Mouse (Mus musculus) large intestine, adult 2 months (tissue): ENCODE results near the gene Plcb1. TPM values are rescaled to one million over a fixed set of nuclear protein-coding genes. Genes with fewer than 3 reads are reported as not detected.

Source experiments
- DNase-seq: peaks from one replicate; pipeline ENCODE4 v3.0.0-alpha.2; 2012; ENCODE audit warnings: low read depth, low spot score
- WGBS: fragments of 180-500 bp; shearing (Covaris S2); methylation state at CpG from one replicate; pipeline ENCODE4 v1.1.7; 2018; 5-methylcytosine and 5-hydroxymethylcytosine counted together
- polyA plus RNA-seq: library from polyadenylated mRNA; depleted of rRNA; stranded (reverse); fragments of >200 nt; gene quantifications from 2 replicates; pipeline ENCODE4 v1.2.3, GENCODE M21; 2012; rRNA removed

The Plcb1 gene
- polyA plus RNA-seq, 1 experiment: 0.68 TPM

GRCm38 (mm10) chr2:135453581-135453980 is 667.7 kb downstream of the Plcb1 start:
- WGBS: 97% methylated on average over 1 of the region's 1 CpGs
- DNase-seq: no peak

GRCm38 (mm10) chr2:135454015-135454414 is 668.1 kb downstream of the Plcb1 start:
- 83% methylated on average over 2 of the region's 2 CpGs for WGBS

GRCm38 (mm10) chr2:135454455-135454854 is 668.6 kb downstream of the Plcb1 start:
- WGBS: 35% methylated on average over 1 of the region's 1 CpGs
- DNase-seq: no peak

More at GRCm38 (mm10) chr2:135454015-135454414, 668.1 kb downstream of the Plcb1 start:
- DNase-seq: no peak

- 33% methylated on average over 4 of the region's 4 CpGs for WGBS
- DNase-seq: no peak
These were observed 682.0 kb downstream of the Plcb1 start for GRCm38 (mm10) chr2:135467895-135468294.

GRCm38 (mm10) chr2:135474107-135474506 is 688.2 kb downstream of the Plcb1 start:
- WGBS: 76% methylated on average over 4 of the region's 4 CpGs
- no peak for DNase-seq

- DNase-seq: no peak
- WGBS: 78% methylated on average over 2 of the region's 2 CpGs
These were observed 699.4 kb downstream of the Plcb1 start for GRCm38 (mm10) chr2:135485248-135485647.

GRCm38 (mm10) chr2:135488277-135488676 is 702.4 kb downstream of the Plcb1 start:
- WGBS: 89% methylated on average over 2 of the region's 2 CpGs
- no peak for DNase-seq

- no peak for DNase-seq
- WGBS: 97% methylated on average over 2 of the region's 2 CpGs
These were observed 703.3 kb downstream of the Plcb1 start for GRCm38 (mm10) chr2:135489127-135489526.

GRCm38 (mm10) chr2:135492777-135493176 is 706.9 kb downstream of the Plcb1 start:
- DNase-seq: no peak

GRCm38 (mm10) chr2:135496553-135496952 is 710.7 kb downstream of the Plcb1 start:
- WGBS: 44% methylated on average over 3 of the region's 3 CpGs
- DNase-seq: no peak

More at GRCm38 (mm10) chr2:135492777-135493176, 706.9 kb downstream of the Plcb1 start:
- 82% methylated on average over 9 of the region's 9 CpGs for WGBS

GRCm38 (mm10) chr2:135497251-135497650 is 711.4 kb downstream of the Plcb1 start:
- no peak for DNase-seq
- 72% methylated on average over 2 of the region's 2 CpGs for WGBS

- no peak for DNase-seq
- WGBS: 49% methylated on average over 2 of the region's 2 CpGs
These were observed 715.0 kb downstream of the Plcb1 start for GRCm38 (mm10) chr2:135500872-135501271.

- 85% methylated on average over 4 of the region's 4 CpGs for WGBS
These were observed 717.6 kb downstream of the Plcb1 start for GRCm38 (mm10) chr2:135503328-135503997.

GRCm38 (mm10) chr2:135503998-135504354 is 718.1 kb downstream of the Plcb1 start:
- DNase-seq: no peak

More at GRCm38 (mm10) chr2:135503328-135503997, 717.6 kb downstream of the Plcb1 start:
- DNase-seq: no peak

- no peak for DNase-seq
These were observed 721.2 kb downstream of the Plcb1 start for GRCm38 (mm10) chr2:135507111-135507510.

GRCm38 (mm10) chr2:135518956-135519355 is 733.1 kb downstream of the Plcb1 start:
- no peak for DNase-seq
- 71% methylated on average over 2 of the region's 2 CpGs for WGBS

More at GRCm38 (mm10) chr2:135507111-135507510, 721.2 kb downstream of the Plcb1 start:
- 31% methylated on average over 1 of the region's 1 CpGs for WGBS

Other genes starting within 250 kb of the Plcb1 start
- gene Hao1, start 231.7 kb upstream of the Plcb1 start, polyA plus RNA-seq: not detected in 2 replicates
- 1.2 and 1.5 TPM in 2 replicates for gene Tmx4, start 141.9 kb upstream of the Plcb1 start, polyA plus RNA-seq